Mouse (Mus musculus) gastrocnemius, postnatal 4 days (tissue): ENCODE data around the gene Max. TPM values are rescaled to one million over a fixed set of nuclear protein-coding genes. Genes with fewer than 3 reads are reported as not detected.

Source experiments
- DNase-seq, 2 experiments: peaks; one replicate each; pipeline ENCODE4 v3.0.0; 2021 to 2022; ENCODE audit warnings: low spot score in 2 of 2, mixed read lengths in 2 of 2
- total RNA-seq, 2 experiments: library from RNA; stranded (reverse); gene quantifications; 2 replicates each; pipeline ENCODE4 v1.2.3; 2021

Gene Max
- total RNA-seq, 2 experiments from 2014 or later = 44.4 to 50.2 TPM

DNA sequence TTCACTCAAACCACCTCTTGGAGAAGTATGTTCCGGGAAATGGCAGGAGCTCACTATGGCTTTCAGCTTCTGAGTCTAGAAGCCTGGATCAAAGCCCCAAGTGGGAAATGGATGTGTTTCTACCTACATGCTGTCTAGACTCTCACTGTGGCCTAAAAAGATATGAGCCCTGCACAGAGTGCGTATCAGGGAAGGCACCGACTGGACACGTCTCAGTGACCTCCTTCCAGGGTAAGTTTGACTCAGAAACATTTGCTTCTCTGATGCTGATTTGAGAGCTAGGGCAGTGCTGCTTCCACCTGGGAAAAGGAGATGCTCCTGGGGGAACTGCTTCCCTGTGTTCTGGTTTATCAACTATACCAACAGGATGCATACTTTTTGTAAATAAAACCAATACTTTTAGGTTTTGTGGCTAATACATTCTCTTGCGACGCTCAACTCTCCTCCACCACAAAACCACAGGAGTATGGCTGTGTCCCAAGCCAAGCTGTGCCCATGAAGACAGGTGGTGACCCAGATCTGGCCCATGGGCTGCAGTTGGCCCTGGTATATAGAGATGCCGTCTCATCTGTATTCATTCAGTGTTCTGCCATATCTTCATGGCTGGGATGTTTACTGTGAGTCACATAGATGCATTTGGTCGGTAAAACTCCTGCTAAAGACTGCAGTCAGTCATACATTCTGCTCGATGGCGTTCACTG, 36.9 kb downstream of the Max start:
- DNase-seq = no peak

- DNase-seq = no peak
Observed at GRCm38 (mm10) chr12:76923118-76923517, 38.9 kb downstream of the Max start.

DNA sequence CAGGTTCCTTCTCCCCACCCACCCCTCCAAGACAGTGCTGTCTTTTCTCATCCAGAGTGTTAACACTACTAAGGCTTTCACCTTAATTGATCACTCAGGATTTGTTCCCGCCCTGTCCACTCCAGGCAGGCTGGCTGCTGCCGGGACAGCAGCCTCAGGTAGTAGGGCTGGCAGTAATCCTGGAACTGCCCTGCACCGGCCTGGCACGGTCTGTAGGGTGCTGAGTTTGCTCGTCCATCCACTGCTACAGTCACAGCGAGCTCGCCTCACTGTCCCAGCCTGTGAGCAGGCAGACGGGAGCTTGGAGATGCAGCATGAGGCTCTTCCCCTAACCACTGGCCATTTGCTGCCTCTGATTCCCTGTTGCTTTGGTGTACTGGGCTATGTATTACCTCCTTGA, 41.0 kb downstream of the Max start:
- no peak for DNase-seq

GRCm38 (mm10) chr12:76920398-76920797, 41.6 kb downstream of the Max start:
- DNase-seq = no peak

- DNase-seq = no peak
Observed at GRCm38 (mm10) chr12:76918855-76919254, 43.1 kb downstream of the Max start.

GRCm38 (mm10) chr12:76918113-76918512, 43.9 kb downstream of the Max start:
- no peak for DNase-seq

DNA sequence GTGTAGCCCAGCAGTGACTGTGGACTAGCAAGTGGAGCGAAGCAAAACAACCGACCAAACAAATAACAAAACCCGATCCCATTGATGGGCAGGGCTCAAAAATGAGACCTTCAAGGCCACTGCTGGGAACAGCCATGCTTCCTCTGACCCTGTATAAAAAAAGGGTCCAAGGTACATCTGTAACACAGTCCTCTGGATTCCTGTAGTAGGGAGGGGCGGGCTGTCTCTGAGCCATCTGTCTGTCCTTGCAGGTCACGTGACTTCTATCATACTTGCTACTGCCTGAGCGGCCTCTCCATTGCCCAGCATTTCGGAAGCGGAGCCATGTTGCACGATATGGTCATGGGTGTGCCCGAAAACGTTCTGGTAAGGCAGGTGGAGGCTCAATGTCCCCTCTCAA, 45.8 kb downstream of the Max start:
- no peak for DNase-seq

DNA sequence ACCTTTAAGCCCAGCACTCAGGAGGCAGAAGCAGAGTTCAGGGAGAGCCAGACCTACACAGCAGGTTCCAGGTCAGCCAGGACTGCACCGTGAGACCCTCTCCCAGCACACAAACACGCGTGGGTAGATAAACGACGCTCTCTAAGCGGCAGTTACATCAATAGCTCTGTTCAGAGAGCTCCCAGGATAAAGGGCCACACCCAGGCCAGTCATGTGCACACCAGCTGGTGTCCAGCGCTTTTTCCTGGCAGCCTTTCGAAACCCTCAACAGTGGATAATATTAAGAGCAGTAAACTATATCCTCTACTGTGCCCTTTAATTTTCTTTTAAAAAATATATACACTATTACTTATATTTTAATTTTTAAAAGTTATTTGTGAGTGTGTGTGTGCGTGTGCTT, 49.8 kb downstream of the Max start:
- no peak for DNase-seq

DNA sequence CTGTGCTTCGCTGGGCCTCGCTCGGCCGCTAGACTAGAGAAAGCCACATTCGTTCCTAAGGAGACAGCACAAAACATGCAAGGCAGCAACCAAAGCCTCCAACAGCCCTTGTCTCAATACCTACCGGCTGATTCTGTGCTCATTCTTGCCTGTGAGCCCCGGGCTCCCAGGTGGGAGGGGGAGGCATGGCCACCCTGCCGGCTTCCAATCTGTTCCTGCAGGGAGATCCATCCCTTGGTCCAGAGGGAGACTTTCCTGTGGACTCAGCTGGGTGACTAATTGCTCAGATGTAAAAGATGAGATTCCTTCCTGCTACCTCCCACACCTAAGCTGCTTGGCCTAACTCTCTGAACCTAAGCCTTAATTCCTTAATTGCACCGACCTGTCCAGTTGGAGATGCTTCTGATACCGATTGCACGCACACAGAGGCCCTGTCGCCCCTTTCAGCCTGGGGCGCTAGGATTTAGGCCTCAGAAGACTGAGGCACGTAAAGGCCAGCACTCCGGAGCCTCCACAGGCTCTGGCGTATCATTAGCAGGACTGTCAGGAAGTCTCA, 50.8 kb downstream of the Max start:
- DNase-seq = no peak

- DNase-seq = no peak
Observed at GRCm38 (mm10) chr12:76910258-76910940, 51.6 kb downstream of the Max start.

DNA sequence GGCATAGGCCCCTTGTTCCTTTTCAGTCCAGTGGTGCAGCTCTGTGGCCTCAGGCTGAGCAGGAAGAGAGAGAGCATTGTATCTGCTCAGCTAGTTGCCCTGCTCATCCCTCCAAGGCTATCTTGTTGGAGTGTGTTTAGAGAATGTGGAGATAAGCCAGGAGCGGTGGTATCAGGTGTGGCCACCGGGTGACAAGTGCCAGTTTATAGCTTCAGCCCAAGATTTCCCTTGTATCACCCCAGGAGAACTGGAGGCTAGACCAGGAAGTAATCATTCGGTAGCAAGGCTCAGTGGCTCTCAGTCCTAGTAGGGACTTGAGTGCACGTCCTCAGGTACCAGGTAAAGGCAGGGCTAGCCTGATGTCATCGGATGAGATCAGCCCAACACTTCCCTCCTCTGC, 52.8 kb downstream of the Max start:
- DNase-seq = no peak

DNA sequence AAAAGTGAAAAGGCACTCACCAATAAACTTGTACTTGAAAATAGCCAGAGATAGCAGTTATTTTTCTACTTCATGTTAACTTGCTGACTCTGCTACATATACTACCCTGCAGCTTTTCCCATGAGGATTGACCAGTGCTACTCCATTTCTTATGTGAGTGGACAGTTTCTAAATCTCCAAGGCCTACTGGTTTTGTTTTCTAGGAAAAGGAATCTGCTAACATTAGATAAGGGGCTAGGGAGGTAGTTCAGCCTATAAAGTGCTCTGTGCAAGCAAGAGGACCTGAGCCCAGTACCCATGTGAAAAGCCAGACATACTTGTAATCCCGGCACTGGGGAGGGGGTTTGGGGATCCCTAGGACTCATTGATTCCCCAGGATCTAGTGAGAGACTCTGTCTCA, 55.7 kb downstream of the Max start:
- DNase-seq = no peak

- DNase-seq = no peak
Observed at GRCm38 (mm10) chr12:76901508-76902294, 60.3 kb downstream of the Max start.

DNA sequence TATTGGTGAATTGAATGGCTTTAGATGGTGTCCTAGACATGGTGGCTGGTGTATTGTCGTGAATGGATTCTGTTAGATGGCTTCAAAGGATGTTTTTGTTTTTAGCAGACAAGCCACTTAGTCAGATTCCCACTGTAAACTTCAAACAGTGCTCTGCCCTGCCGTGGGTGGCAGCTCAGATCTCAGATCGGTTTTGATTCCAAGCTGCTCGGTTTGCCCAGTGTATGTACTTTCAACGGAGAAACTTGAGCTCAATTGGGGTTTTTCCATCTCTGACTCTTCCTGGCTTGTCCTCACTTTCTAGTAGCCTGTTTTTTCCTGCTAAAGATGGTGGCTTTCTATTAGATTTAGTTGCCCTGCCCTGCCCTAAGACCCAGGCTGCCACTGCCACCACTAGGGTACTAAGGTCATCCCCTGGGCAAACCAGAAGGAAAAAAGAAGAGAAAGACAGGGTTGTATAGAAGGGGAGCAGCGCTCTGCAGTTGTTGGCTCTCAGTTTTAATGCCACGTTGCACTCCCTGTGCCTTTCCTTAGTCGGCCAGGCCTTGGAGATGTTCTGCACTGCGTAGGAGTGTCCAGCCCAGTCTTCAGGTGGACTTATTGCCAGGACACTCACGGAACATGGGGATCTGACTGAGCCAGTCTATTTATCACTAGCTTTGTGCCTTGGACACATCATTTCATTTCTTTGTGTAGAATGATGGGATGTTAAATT, 62.6 kb downstream of the Max start:
- DNase-seq = no peak

GRCm38 (mm10) chr12:76898141-76898540, 63.9 kb downstream of the Max start:
- no peak for DNase-seq

DNA sequence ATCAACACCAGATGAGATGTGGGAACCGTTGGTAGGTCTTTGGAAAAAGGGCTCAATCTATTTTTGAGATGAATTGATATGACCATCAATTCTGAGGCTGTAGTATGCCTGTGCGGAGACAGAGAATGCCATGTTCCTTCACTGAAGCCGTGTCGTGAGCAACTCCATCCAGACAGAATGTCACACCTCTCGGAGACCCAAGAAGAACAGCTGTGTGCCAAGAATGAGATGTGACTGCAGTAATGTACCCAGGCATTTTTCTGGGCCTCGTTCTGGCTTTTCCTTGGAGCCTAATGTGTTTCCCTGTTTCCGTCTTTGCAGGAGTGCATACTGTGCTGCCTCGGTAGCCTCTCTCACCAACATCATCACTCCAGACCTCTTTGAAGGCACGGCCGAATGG, 65.0 kb downstream of the Max start:
- DNase-seq = no peak

DNA sequence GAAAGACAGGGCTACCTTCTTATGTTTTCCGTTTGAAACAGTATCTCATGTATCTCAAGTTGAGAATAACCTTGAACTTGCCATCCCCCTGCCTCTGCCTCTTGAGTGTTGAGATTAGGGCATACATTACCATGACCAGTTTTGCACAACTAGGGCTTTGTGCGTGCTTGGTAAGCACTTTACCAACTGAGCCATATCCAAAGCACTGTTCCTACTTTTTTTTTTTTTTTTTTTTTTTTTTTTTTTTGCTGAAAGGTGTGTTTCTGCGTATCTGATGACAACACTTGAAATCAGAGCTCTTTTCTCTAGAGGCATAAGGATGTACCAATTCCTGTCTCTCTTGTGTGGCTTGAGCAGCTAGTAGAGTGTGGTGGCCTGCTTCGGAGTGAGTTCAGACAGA, 65.4 kb downstream of the Max start:
- no peak for DNase-seq

GRCm38 (mm10) chr12:76895777-76896176, 66.2 kb downstream of the Max start:
- no peak for DNase-seq

GRCm38 (mm10) chr12:76894792-76895559, 67.0 kb downstream of the Max start:
- DNase-seq = no peak

GRCm38 (mm10) chr12:76892910-76893695, 68.9 kb downstream of the Max start:
- no peak for DNase-seq
